Mouse (Mus musculus): Measurements from ENCODE around the gene Fkbp11. TPM values are rescaled to one million over a fixed set of nuclear protein-coding genes. Genes with fewer than 3 reads are reported as not detected.
A peak's percentile ranks its signal among the peaks of the same experiment; 100 is the strongest.

The Fkbp11 gene
- polyA plus RNA-seq (2014; fragmentation: Nextera tagmentation; extraction: Ambion mirVana), result 24.3 and 25.7 TPM in 2 replicates

GRCm38 (mm10) chr15:98727443-98728321 lies at the start of gene Fkbp11:
Gene Fkbp11, minus strand, starts transcription at chr15:98728198.
- peak; percentile 83 for DNase-seq (ENCODE audit: low spot score)
- ATAC-seq (ENCODE audit: insufficient number of reproducible peaks, low FRiP score, low TSS enrichment, low read depth), result peak; percentile 77
- Histone ChIP-seq H3K4me1 (ENCODE audit: control insufficient read depth, insufficient read depth, low read length) (peaks cover 29% of the 10 kb centered on the region), H3K9me3 (ENCODE audit: control insufficient read depth, low read length) (no peaks in the 10 kb centered on the region), H3K9ac (ENCODE audit: low read length) (peak within 1 kb of the TSS; percentile 64), H3K27ac (replicated peaks; ENCODE audit: low read depth, low read length) (0 out of 2 replicates have a peak within 1 kb of the TSS, but pooled peaks have one; percentile 21), H3K36me3 (ENCODE audit: control insufficient read depth, insufficient read depth, low read length) (no peaks in the 10 kb centered on the region), H3K4me2 (ENCODE audit: low read depth, severe bottlenecking) (peak within 1 kb of the TSS; percentile 95), H3K27me3 (ENCODE audit: control insufficient read depth, insufficient read depth, low read length) (no peaks in the 10 kb centered on the region), H3K4me3 (ENCODE audit: low read depth, low read length) (peak within 1 kb of the TSS; percentile 49)
- 1% methylated on average over 37 of the region's 39 CpGs for WGBS

GRCm38 (mm10) chr15:98777762-98778161 lies 49.8 kb upstream of the Fkbp11 start, which contains the start of gene Wnt10b:
Gene Wnt10b, minus strand, starts transcription at chr15:98778150.
- H3K36me3 ChIP-seq (ENCODE audit: control insufficient read depth, insufficient read depth, low read length), result no peaks in the 10 kb centered on the region
- peaks cover 94% of the 10 kb centered on the region for H3K27me3 ChIP-seq (ENCODE audit: control insufficient read depth, insufficient read depth, low read length)
- no peak for DNase-seq (ENCODE audit: low spot score)
- H3K27ac ChIP-seq (replicated peaks; ENCODE audit: low read depth, low read length), result no peak within 1 kb of the TSS
- no peak within 1 kb of the TSS for H3K9ac ChIP-seq (ENCODE audit: low read length)
- peak within 1 kb of the TSS; percentile 16; the same call in 1 of the 2 replicates for H3K4me2 ChIP-seq (ENCODE audit: low read depth, severe bottlenecking)
- 0 out of 2 replicates have a peak within 1 kb of the TSS, but pooled peaks have one; percentile 7 for H3K4me3 ChIP-seq (ENCODE audit: low read depth, low read length)
- no peak for ATAC-seq (ENCODE audit: insufficient number of reproducible peaks, low FRiP score, low TSS enrichment, low read depth)
- under 1% methylated on average over 33 of the region's 33 CpGs for WGBS
- H3K4me1 ChIP-seq (ENCODE audit: control insufficient read depth, insufficient read depth, low read length), result peaks cover 11% of the 10 kb centered on the region
- H3K9me3 ChIP-seq (ENCODE audit: control insufficient read depth, low read length), result no peaks in the 10 kb centered on the region

GRCm38 (mm10) chr15:98777005-98777616 lies 49.1 kb upstream of the Fkbp11 start:
- Histone ChIP-seq H3K27ac (replicated peaks; ENCODE audit: low read depth, low read length) (no peak overlapping the region), H3K4me1 (ENCODE audit: control insufficient read depth, insufficient read depth, low read length) (peaks cover 16% of the 10 kb centered on the region), H3K4me2 (ENCODE audit: low read depth, severe bottlenecking) (no peak overlapping the region; the same call in 1 of the 2 replicates), H3K36me3 (ENCODE audit: control insufficient read depth, insufficient read depth, low read length) (no peaks in the 10 kb centered on the region), H3K4me3 (ENCODE audit: low read depth, low read length) (no peak overlapping the region), H3K9ac (ENCODE audit: low read length) (0 out of 2 replicates have a peak overlapping the region, but pooled peaks have one; percentile 12), H3K9me3 (ENCODE audit: control insufficient read depth, low read length) (no peaks in the 10 kb centered on the region), H3K27me3 (ENCODE audit: control insufficient read depth, insufficient read depth, low read length) (peaks cover 100% of the 10 kb centered on the region)
- WGBS, result under 1% methylated on average over 19 of the region's 19 CpGs
- ATAC-seq (ENCODE audit: insufficient number of reproducible peaks, low FRiP score, low TSS enrichment, low read depth), result no peak
- DNase-seq (ENCODE audit: low spot score), result peak; percentile 49

- Histone ChIP-seq H3K36me3 (ENCODE audit: control insufficient read depth, insufficient read depth, low read length) (no peaks in the 10 kb centered on the region), H3K27me3 (ENCODE audit: control insufficient read depth, insufficient read depth, low read length) (peaks cover 100% of the 10 kb centered on the region), H3K9ac (ENCODE audit: low read length) (0 out of 2 replicates have a peak overlapping the region, but pooled peaks have one; percentile 12), H3K9me3 (ENCODE audit: control insufficient read depth, low read length) (no peaks in the 10 kb centered on the region), H3K27ac (replicated peaks; ENCODE audit: low read depth, low read length) (no peak overlapping the region), H3K4me2 (ENCODE audit: low read depth, severe bottlenecking) (peak overlapping the region; percentile 37), H3K4me3 (ENCODE audit: low read depth, low read length) (peak overlapping the region; percentile 20), H3K4me1 (ENCODE audit: control insufficient read depth, insufficient read depth, low read length) (peaks cover 16% of the 10 kb centered on the region)
- under 1% methylated on average over 62 of the region's 62 CpGs for WGBS
- ATAC-seq (ENCODE audit: insufficient number of reproducible peaks, low FRiP score, low TSS enrichment, low read depth) (peak; percentile 73; the same call in 1 of the 2 replicates), DNase-seq (ENCODE audit: low spot score) (peak; percentile 66)
Measured at GRCm38 (mm10) chr15:98776280-98777004, 48.4 kb upstream of the Fkbp11 start.

GRCm38 (mm10) chr15:98775533-98775932 lies 47.5 kb upstream of the Fkbp11 start:
- no peak overlapping the region for H3K27ac ChIP-seq (replicated peaks; ENCODE audit: low read depth, low read length)
- H3K4me2 ChIP-seq (ENCODE audit: low read depth, severe bottlenecking), result no peak overlapping the region
- WGBS, result under 1% methylated on average over 5 of the region's 5 CpGs
- DNase-seq (ENCODE audit: low spot score), result no peak
- no peaks in the 10 kb centered on the region for H3K9me3 ChIP-seq (ENCODE audit: control insufficient read depth, low read length)
- no peak overlapping the region for H3K4me3 ChIP-seq (ENCODE audit: low read depth, low read length)
- H3K4me1 ChIP-seq (ENCODE audit: control insufficient read depth, insufficient read depth, low read length), result peaks cover 16% of the 10 kb centered on the region
- ATAC-seq (ENCODE audit: insufficient number of reproducible peaks, low FRiP score, low TSS enrichment, low read depth), result no peak
- H3K27me3 ChIP-seq (ENCODE audit: control insufficient read depth, insufficient read depth, low read length), result peaks cover 96% of the 10 kb centered on the region
- H3K36me3 ChIP-seq (ENCODE audit: control insufficient read depth, insufficient read depth, low read length), result no peaks in the 10 kb centered on the region
- no peak overlapping the region for H3K9ac ChIP-seq (ENCODE audit: low read length)

GRCm38 (mm10) chr15:98774096-98774495 lies 46.1 kb upstream of the Fkbp11 start:
- H3K4me1 ChIP-seq (ENCODE audit: control insufficient read depth, insufficient read depth, low read length), result peaks cover 16% of the 10 kb centered on the region
- WGBS, result 6% methylated on average over 15 of the region's 15 CpGs
- H3K9ac ChIP-seq (ENCODE audit: low read length), result no peak overlapping the region
- H3K27me3 ChIP-seq (ENCODE audit: control insufficient read depth, insufficient read depth, low read length), result peaks cover 84% of the 10 kb centered on the region
- H3K4me2 ChIP-seq (ENCODE audit: low read depth, severe bottlenecking), result no peak overlapping the region
- no peak overlapping the region for H3K4me3 ChIP-seq (ENCODE audit: low read depth, low read length)
- DNase-seq (ENCODE audit: low spot score), result no peak
- no peak overlapping the region for H3K27ac ChIP-seq (replicated peaks; ENCODE audit: low read depth, low read length)
- H3K36me3 ChIP-seq (ENCODE audit: control insufficient read depth, insufficient read depth, low read length), result no peaks in the 10 kb centered on the region
- no peaks in the 10 kb centered on the region for H3K9me3 ChIP-seq (ENCODE audit: control insufficient read depth, low read length)
- ATAC-seq (ENCODE audit: insufficient number of reproducible peaks, low FRiP score, low TSS enrichment, low read depth), result no peak

- DNase-seq (ENCODE audit: low spot score), result peak; percentile 58
- under 1% methylated on average over 36 of the region's 36 CpGs for WGBS
- peak overlapping the region; percentile 21 for H3K4me3 ChIP-seq (ENCODE audit: low read depth, low read length)
- no peaks in the 10 kb centered on the region for H3K9me3 ChIP-seq (ENCODE audit: control insufficient read depth, low read length)
- H3K9ac ChIP-seq (ENCODE audit: low read length), result 0 out of 2 replicates have a peak overlapping the region, but pooled peaks have one; percentile 19
- H3K27me3 ChIP-seq (ENCODE audit: control insufficient read depth, insufficient read depth, low read length), result peaks cover 71% of the 10 kb centered on the region
- H3K36me3 ChIP-seq (ENCODE audit: control insufficient read depth, insufficient read depth, low read length), result no peaks in the 10 kb centered on the region
- no peak for ATAC-seq (ENCODE audit: insufficient number of reproducible peaks, low FRiP score, low TSS enrichment, low read depth)
- no peak overlapping the region for H3K27ac ChIP-seq (replicated peaks; ENCODE audit: low read depth, low read length)
- H3K4me1 ChIP-seq (ENCODE audit: control insufficient read depth, insufficient read depth, low read length), result peaks cover 16% of the 10 kb centered on the region
- peak overlapping the region; percentile 33 for H3K4me2 ChIP-seq (ENCODE audit: low read depth, severe bottlenecking)
Measured at GRCm38 (mm10) chr15:98772511-98773211, 44.7 kb upstream of the Fkbp11 start.

All from limb, embryonic 11.5 days (tissue).